Mouse (Mus musculus): ENCODE measurements at regions not wholly inside any gene's neighbourhood (a gene's known extent, or its start where the extent isn't known, plus 50 kb on each side); places are given as distances from the start of the nearest gene placed in this dataset.
A peak's percentile ranks its signal among the peaks of the same experiment; 100 is the strongest.

GRCm38 (mm10) chr5:103374162-103374561 lies 50.8 kb upstream of the Ptpn13 start:
- TF ChIP-seq POLR2A (IDR thresholded peaks at IDR 0.05; ENCODE audit: control insufficient read depth, low read depth, low read length) (no peak), CTCF (IDR thresholded peaks at IDR 0.05; ENCODE audit: control insufficient read depth, insufficient read depth, insufficient replicate concordance, low read depth, low read length) (no peak)
- Histone ChIP-seq H3K4me3 (ENCODE audit: control insufficient read depth, low read depth, low read length) (no peak overlapping the region), H3K27me3 (ENCODE audit: control insufficient read depth, insufficient read depth, low read length) (no peaks in the 10 kb centered on the region), H3K4me1 (ENCODE audit: control insufficient read depth, insufficient read depth, low read length) (peaks cover 3% of the 10 kb centered on the region; the same call in 1 of the 2 replicates), H3K27ac (ENCODE audit: control insufficient read depth, insufficient read depth, low read depth, low read length) (no peak overlapping the region), H3K36me3 (ENCODE audit: control insufficient read depth, insufficient read depth, low read length) (no peaks in the 10 kb centered on the region)

DNA sequence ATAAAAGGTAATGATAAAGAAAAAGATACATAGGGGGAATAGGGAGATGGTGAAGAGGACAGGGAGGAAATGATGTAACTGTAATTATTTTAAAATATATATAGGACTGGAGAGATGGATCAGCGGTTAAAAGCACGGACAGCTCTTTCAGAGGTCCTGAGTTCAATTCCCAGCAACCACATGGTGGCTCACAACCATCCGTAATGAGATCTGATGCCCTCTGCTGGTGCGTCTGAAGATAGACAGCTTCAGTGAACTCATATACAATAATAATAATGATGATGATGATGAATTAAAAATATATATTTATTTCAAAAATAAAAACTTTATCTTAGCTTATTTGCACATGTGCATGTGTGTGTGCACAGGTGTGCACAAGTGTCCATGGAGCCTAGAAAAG lies 51.9 kb upstream of the Ptpn13 start:
- H3K27ac ChIP-seq (ENCODE audit: control insufficient read depth, insufficient read depth, low read depth, low read length) = no peak overlapping the region
- H3K4me3 ChIP-seq (ENCODE audit: control insufficient read depth, low read depth, low read length) = no peak overlapping the region
- H3K27me3 ChIP-seq (ENCODE audit: control insufficient read depth, insufficient read depth, low read length) = no peaks in the 10 kb centered on the region
- peaks cover 3% of the 10 kb centered on the region; the same call in 1 of the 2 replicates for H3K4me1 ChIP-seq (ENCODE audit: control insufficient read depth, insufficient read depth, low read length)
- H3K36me3 ChIP-seq (ENCODE audit: control insufficient read depth, insufficient read depth, low read length) = no peaks in the 10 kb centered on the region
- TF ChIP-seq POLR2A (IDR thresholded peaks at IDR 0.05; ENCODE audit: control insufficient read depth, low read depth, low read length) (no peak), CTCF (IDR thresholded peaks at IDR 0.05; ENCODE audit: control insufficient read depth, insufficient read depth, insufficient replicate concordance, low read depth, low read length) (no peak)

DNA sequence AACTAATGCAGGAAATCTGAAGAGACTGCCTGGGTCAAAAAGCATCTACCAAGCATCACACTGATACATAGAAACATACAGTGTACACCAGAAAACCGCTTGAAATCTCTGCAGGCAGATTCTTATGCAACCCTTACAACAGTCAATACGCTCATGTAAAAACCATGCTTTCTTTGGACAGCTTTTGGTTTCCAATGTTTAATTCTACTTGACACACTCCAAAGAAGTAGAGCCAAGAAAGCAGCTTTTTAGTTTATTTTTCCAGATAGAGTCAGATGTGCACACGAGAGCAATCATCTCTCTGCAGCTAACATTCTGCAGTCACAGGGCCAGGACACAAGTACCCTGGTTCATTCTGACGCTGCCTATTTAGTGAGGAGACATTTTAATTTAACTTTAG lies 54.5 kb upstream of the Ptpn13 start:
- Histone ChIP-seq H3K27ac (ENCODE audit: control insufficient read depth, insufficient read depth, low read depth, low read length) (no peak overlapping the region), H3K4me3 (ENCODE audit: control insufficient read depth, low read depth, low read length) (no peak overlapping the region), H3K4me1 (ENCODE audit: control insufficient read depth, insufficient read depth, low read length) (no peaks in the 10 kb centered on the region), H3K27me3 (ENCODE audit: control insufficient read depth, insufficient read depth, low read length) (no peaks in the 10 kb centered on the region), H3K36me3 (ENCODE audit: control insufficient read depth, insufficient read depth, low read length) (no peaks in the 10 kb centered on the region)
- TF ChIP-seq CTCF (IDR thresholded peaks at IDR 0.05; ENCODE audit: control insufficient read depth, insufficient read depth, insufficient replicate concordance, low read depth, low read length) (no peak), POLR2A (IDR thresholded peaks at IDR 0.05; ENCODE audit: control insufficient read depth, low read depth, low read length) (no peak)

GRCm38 (mm10) chr5:103368993-103369392 lies 56.0 kb upstream of the Ptpn13 start:
- Histone ChIP-seq H3K4me1 (ENCODE audit: control insufficient read depth, insufficient read depth, low read length) (no peaks in the 10 kb centered on the region; the same call in 1 of the 2 replicates), H3K27me3 (ENCODE audit: control insufficient read depth, insufficient read depth, low read length) (no peaks in the 10 kb centered on the region; the same call in 1 of the 2 replicates), H3K36me3 (ENCODE audit: control insufficient read depth, insufficient read depth, low read length) (no peaks in the 10 kb centered on the region), H3K4me3 (ENCODE audit: control insufficient read depth, low read depth, low read length) (no peak overlapping the region), H3K27ac (ENCODE audit: control insufficient read depth, insufficient read depth, low read depth, low read length) (no peak overlapping the region)
- TF ChIP-seq CTCF (IDR thresholded peaks at IDR 0.05; ENCODE audit: control insufficient read depth, insufficient read depth, insufficient replicate concordance, low read depth, low read length) = peak; percentile 47; the same call in 1 of the 2 replicates
- TF ChIP-seq POLR2A (IDR thresholded peaks at IDR 0.05; ENCODE audit: control insufficient read depth, low read depth, low read length) = no peak

GRCm38 (mm10) chr5:103367201-103367671 lies 57.8 kb upstream of the Ptpn13 start:
- Histone ChIP-seq H3K4me1 (ENCODE audit: control insufficient read depth, insufficient read depth, low read length) (no peaks in the 10 kb centered on the region; the same call in 1 of the 2 replicates), H3K4me3 (ENCODE audit: control insufficient read depth, low read depth, low read length) (no peak overlapping the region), H3K27me3 (ENCODE audit: control insufficient read depth, insufficient read depth, low read length) (no peaks in the 10 kb centered on the region; the same call in 1 of the 2 replicates), H3K27ac (ENCODE audit: control insufficient read depth, insufficient read depth, low read depth, low read length) (no peak overlapping the region), H3K36me3 (ENCODE audit: control insufficient read depth, insufficient read depth, low read length) (no peaks in the 10 kb centered on the region)
- TF ChIP-seq POLR2A (IDR thresholded peaks at IDR 0.05; ENCODE audit: control insufficient read depth, low read depth, low read length) (no peak), CTCF (IDR thresholded peaks at IDR 0.05; ENCODE audit: control insufficient read depth, insufficient read depth, insufficient replicate concordance, low read depth, low read length) (no peak)

DNA sequence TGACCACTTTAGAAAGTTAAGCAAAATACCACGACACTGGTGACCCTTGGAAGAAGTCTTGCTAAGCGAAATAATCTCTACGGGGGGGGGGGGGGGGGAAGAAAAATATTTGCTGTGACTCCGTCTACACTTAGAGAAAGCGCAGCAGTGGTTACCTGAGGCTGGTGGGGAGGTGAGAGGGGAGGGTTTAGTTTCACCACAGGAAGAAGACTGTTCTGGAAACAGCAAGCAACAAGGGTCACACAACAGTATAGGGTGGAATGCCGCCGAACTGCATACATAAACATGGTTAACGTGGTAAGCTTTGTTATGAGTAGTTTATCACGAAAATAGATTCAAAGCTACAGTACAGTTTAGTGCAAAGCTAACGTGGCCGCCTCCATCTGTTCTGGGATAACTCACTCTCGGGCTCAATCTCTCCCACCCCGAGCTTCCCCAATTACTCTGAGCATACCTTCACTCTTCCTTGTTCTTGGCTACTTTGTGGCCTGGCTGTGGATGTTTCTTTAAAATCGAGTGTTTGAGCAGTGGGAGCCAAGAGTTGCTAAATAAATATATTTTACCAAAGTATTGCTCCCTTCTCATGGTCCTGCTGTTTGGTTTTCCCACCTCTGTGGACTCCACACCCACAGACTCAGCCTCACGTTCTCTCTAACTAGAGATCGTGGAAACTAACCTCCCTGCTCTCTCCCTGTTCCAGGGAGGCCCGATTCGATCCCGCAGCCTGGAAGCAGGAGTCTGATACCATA lies 59.1 kb upstream of the Ptpn13 start:
- Histone ChIP-seq H3K4me1 (ENCODE audit: control insufficient read depth, insufficient read depth, low read length) (no peaks in the 10 kb centered on the region; the same call in 1 of the 2 replicates), H3K27me3 (ENCODE audit: control insufficient read depth, insufficient read depth, low read length) (no peaks in the 10 kb centered on the region; the same call in 1 of the 2 replicates), H3K36me3 (ENCODE audit: control insufficient read depth, insufficient read depth, low read length) (no peaks in the 10 kb centered on the region), H3K27ac (ENCODE audit: control insufficient read depth, insufficient read depth, low read depth, low read length) (no peak overlapping the region), H3K4me3 (ENCODE audit: control insufficient read depth, low read depth, low read length) (no peak overlapping the region)
- no peak for TF ChIP-seq CTCF (IDR thresholded peaks at IDR 0.05; ENCODE audit: control insufficient read depth, insufficient read depth, insufficient replicate concordance, low read depth, low read length)
- no peak for TF ChIP-seq POLR2A (IDR thresholded peaks at IDR 0.05; ENCODE audit: control insufficient read depth, low read depth, low read length)

DNA sequence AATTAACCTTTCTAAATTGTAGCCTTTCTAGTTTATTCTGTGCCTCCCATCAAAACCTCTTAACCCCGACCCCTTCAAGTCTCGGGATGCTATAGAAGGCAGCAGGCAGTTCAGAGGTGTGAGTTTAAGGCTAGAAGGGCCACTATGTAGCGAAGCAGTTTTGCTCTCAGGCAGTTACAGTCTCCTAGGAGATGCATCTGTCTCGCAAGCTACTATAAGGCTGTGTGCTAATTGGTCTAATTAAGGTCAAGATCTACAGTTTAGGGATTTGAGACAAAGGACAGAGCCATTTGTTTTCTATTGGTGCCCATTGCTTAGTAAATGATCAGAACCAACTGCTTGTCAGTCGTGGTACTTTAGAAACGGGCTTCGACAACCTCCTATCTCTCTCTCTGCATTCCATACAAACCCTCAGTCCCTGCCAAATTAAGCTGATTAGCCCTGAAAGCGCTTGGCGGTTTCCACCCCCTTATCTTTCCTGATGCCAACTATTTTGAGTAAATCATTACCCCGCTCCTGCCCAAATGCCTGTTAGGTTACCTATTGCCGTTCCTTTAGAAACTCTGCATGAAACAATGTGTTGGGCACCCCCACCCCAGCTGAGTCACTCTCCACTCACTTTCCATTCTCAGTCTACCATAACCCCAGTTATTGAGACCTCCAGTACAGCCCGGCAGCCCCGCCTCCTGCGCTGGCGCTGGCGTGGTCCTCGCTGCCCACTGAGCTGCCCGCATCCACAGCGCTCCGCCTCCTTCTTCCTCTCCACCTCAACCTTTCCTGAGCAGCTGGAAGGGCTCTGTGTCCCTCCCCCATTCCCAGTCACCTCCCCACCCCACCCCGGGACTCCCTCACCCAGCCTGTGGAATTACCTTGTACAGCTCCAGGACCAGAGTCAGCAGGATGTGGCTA lies 59.9 kb upstream of the Ptpn13 start:
- Histone ChIP-seq H3K4me1 (ENCODE audit: control insufficient read depth, insufficient read depth, low read length) (peaks cover 5% of the 10 kb centered on the region), H3K4me3 (ENCODE audit: control insufficient read depth, low read depth, low read length) (no peak overlapping the region), H3K27me3 (ENCODE audit: control insufficient read depth, insufficient read depth, low read length) (no peaks in the 10 kb centered on the region; the same call in 1 of the 2 replicates), H3K36me3 (ENCODE audit: control insufficient read depth, insufficient read depth, low read length) (no peaks in the 10 kb centered on the region), H3K27ac (ENCODE audit: control insufficient read depth, insufficient read depth, low read depth, low read length) (no peak overlapping the region)
- no peak for TF ChIP-seq POLR2A (IDR thresholded peaks at IDR 0.05; ENCODE audit: control insufficient read depth, low read depth, low read length)
- no peak for TF ChIP-seq CTCF (IDR thresholded peaks at IDR 0.05; ENCODE audit: control insufficient read depth, insufficient read depth, insufficient replicate concordance, low read depth, low read length)

Data from testis, adult 2 months (tissue).